Mouse (Mus musculus) gastrocnemius, postnatal 36 days (tissue): Measurements from ENCODE around the gene Slc16a2. TPM values are rescaled to one million over a fixed set of nuclear protein-coding genes. Genes with fewer than 3 reads are reported as not detected.

ENCODE experiments used
- DNase-seq, 2 experiments: peaks; one replicate each; pipeline ENCODE4 v3.0.0; 2022
- intact Hi-C: fragments of 180-260 bp; cut with DNase I; formaldehyde crosslinking; loops from one replicate; pipeline ENCODE4 v1.15.1; 2025
- total RNA-seq, 2 experiments: library from RNA; stranded (reverse); gene quantifications; 2 replicates each; pipeline ENCODE4 v1.2.3; 2021

Slc16a2 gene
- total RNA-seq, 2 experiments from 2014 or later, result 2.0 to 2.5 TPM

DNA sequence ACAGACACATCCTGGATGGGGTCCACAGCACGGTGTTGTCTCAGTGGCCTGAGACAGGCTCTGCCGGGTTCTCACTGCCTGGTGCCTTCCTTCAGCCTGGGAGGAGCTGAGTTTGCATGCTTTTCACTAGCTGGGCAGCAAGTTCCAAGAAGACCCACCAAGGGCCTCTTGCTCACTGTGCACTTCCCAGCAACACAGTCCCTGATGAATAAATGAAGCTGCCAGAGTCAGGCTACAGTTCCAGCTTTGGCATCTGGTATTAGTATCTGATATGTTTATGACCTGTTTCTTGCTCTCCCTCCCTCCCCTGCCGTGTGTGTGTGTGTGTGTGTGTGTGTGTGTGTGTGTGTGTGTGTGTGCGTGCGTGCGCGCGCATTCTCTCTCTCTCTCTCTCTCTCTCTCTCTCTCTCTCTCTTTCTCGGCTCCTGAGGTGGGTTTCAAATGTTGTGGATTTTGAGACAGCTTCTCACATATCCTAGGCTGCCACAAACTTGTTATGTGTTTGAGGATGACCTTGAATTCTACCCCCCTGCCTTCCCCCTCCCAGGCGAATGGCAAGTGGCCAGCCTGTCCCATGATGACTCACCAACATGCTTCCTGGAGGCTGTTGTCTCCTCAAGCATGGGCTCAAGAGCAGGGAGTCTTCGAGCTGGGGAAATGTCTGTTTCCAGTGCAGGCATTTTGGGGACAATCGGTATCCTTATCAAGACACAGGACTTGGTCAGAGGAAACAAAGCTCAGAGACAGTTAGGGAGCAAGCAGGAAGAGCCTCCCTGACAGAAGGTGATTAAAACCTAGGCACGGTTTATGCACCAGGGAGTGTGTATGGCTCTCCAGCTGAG, 80.3 kb downstream of the Slc16a2 start:
- intact Hi-C loops, result no loop called here
- peak; percentile 35 to 43 for DNase-seq

DNA sequence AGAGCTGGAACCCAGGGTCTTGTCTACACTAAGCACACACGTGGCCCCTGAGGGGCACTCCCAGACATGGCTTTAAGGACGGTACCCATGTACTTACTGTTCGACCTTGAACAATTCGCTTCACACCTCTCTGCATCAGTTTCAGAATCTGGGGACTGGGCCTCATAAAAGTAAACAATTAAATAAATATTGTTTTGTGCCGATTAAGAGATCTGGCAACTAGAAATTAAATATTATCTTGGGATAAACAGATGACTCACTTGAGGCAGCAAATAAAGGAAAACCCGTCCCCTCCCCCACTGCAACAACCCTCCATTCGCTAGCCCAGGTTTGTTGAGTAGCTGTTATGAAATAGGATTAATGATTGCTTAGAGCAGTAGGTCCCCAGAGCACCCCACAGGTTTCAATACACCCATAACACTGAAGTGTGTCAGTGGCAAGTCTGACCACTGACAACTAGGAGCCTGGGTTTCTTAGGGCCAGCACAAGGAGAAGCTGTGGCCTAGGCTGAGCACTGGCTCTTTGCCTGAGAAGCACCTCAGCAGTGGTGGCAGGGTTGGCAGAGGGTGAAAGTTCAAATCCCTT, 87.7 kb downstream of the Slc16a2 start:
- DNase-seq, result no peak
- intact Hi-C loops, result no loop called here

DNA sequence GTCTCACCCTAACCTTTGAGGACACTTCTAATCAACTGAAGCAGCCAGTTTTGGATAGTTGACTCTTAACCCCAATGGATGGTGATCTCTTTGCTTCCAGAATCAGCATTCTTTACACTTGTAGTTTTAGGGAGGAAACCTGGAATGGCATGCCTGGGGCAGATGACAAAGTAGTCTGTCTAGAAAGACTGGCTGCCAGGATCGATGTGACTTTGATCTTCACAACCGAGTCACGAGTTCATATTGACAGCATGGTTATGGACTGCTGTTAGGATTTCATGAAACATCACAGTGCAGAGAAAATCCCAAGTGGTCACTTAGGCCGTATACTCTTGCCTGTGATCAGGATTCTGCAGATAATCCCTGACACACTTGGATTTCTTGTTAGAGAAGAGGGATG, 88.7 kb downstream of the Slc16a2 start:
- intact Hi-C loops, result no loop called here
- DNase-seq, result no peak

DNA sequence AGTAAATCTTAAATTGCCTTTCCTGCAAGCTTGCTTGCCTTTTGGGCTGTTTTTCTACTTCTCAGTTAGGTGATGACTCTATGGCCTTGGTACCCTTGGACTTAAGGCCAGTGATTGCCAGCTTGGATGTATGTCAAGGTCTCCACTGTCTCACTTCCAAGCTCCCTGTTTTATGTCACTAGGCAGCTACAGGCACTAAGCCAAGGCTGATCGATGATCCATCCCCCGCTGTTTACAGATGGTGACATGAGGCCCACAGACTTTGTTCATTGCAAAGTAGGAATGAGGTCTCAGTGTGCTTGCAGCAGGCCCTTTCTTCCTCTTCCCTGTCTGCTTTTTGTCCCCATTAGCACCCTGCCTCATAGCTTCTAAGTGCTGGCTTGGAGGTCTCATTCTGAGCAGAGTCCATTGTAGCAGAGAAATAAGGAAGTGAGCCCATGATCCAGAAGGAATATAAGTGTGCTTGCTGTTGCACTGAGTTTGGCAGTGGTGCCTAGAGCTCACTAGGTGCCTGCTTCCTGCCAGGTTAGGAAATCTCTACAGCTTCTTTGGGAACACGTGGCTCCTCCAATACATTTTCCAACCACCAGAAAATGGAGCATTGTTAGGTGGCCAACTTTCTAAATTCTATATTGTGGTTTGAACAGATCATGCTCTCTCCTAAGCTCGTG, 89.6 kb downstream of the Slc16a2 start:
- intact Hi-C loops, result no loop called here
- DNase-seq, result no peak

DNA sequence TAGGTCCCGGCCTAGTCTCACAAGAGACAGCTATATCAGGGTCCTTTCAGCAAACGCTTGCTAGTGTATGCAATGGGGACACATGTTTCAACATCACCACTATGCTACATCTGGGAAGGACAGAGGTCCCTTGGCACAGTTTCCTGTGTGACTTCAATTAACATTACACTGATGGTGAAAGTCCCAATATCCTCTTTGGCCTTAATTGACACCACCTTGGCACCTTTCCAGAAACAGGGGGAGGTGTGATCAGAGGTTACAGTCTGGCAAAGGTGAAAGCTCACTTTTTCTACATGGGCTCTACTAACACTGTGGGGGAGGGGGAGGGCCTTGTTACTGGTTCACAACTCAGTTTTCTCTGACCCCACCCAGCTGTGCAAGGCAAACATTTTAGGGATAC, 99.3 kb downstream of the Slc16a2 start:
- intact Hi-C loops, result no loop called here
- no peak for DNase-seq

DNA sequence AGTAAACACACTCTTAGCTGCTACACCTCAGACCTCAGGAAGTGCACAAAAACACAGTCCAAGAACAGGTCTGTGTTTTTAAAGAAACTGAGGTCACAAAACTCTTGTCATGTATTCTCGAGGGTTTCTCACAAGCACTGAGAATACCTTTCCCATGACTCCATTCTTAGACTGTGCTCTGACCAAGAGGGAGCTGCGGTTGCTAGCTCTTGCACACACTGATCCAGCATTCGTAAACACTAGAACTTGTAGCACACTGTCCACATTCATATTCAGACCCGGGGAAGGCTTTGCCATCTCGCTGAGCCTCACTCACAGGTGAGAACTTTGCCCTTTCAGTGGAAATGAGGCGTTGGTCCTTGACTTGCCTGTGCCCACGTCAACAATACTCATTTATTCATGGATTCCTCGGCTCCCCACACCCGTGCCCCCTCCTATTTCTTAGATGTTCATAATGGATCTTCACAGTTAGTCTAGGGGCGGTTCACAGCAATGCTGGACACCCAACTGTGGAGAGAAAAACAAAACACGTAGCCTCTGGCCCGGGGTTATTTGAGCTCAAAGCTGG, 102.1 kb downstream of the Slc16a2 start:
- intact Hi-C loops, result no loop called here

DNA sequence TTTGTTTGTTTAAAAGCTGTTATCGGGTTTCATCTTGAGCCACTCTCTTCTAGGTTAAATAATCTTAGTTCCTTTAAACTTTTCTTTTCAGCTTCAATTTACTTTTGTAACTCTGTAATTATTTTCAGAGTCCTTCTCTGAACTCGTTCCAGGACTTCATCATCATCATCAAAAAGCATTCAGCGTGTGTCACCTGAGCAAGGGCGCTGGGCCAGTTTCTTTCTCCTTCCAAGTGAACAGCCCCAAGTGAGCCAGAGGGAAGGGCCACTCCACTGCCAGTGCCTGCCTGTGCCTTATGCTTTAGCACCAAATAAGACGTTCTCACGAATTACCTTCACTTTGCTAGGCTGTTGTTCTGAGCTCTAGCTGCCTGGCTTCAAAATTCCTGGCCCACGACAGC, 108.9 kb downstream of the Slc16a2 start:
- intact Hi-C loops, result no loop called here

More for the DNA sequence above, 102.1 kb downstream of the Slc16a2 start:
- no peak for DNase-seq

DNA sequence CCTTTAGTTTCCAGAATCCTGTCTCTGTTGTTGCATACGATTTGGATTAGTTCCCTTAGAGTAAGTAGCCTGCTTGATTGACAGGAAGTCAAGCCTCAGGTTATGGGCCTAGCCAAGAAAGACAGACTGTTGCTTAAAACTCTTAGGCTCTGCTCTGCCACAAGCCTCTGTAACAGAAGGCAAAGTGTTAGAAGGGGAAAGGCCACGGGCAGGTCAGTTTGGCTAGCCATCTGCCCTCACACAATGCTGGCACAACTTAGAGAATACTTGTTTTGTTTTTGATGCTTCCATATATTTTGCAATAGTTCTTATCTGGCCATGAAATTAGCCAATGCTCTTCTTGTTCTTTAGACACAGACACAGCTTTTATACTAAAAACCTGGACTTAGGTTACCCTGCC, 112.1 kb downstream of the Slc16a2 start:
- intact Hi-C loops, result loop anchor here (10.0 kb wide), 1 partner anchor 205 kb away; no protein-coding TSS in a partner anchor
- DNase-seq, result no peak

More for the DNA sequence above, 108.9 kb downstream of the Slc16a2 start:
- DNase-seq, result no peak

DNA sequence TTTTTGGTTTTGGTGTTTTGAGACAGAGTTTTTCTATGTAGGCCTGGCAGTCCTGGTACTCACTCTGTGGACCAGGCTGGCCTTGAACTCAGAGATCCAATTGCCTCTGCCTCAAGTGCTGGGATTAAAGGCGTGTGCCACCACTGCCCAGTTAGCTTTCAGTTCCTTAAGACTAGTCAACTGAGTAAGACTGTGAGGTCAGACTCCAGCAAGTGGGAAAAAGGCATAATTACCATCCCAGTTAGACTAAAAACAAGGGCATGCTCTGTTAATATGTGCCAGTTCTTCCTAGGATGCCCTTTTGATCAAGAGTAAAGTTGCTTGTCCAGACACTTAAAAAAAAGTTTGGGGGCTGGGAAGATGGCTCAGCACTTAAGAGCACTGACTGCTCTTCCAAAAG, 113.2 kb downstream of the Slc16a2 start:
- DNase-seq, result no peak
- intact Hi-C loops, result loop anchor here (10.0 kb wide), 1 partner anchor 206 kb away; no protein-coding TSS in a partner anchor

DNA sequence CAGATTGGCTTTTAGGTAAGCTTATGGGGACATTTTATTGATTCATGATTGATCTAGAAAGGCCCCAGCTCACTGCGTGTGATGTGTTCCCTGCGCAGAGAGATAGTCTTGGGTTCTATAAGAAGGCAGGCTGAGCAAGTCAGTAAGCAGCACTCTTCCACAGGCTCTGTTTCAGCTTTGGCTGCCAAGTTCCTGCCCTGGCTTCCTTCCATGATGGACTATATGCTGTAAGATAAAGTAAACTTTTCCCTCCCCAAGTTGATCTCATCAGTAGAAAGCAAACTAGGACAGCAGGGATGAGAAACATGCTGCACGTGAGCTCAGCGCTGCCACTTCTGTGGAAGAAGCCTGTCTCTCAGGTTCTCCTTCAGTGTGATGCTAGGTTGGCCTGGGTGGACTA, 117.2 kb downstream of the Slc16a2 start:
- intact Hi-C loops, result loop anchor here (10.0 kb wide), 1 partner anchor 210 kb away; no protein-coding TSS in a partner anchor
- no peak for DNase-seq

DNA sequence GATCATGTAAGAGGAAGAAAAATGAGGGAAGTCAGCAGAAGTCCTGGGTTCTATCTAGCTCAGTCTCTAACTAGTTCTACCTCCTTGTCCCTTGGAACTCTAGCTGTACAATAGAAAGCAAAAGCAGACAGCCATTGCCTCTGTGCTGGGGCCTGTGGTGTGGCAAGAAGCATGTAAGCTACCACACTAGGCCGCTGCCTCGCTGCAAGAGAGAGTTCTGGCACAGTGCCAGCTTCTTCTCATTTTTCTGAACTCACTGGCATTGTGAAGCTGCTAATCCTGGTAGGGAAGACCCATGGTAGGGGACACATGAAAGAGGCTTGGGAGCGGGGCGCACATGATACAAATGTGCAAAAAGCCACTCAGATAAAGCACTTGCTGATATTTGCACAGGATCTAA, 117.8 kb downstream of the Slc16a2 start:
- intact Hi-C loops, result loop anchor here (10.0 kb wide), 1 partner anchor 211 kb away; no protein-coding TSS in a partner anchor
- DNase-seq, result no peak

DNA sequence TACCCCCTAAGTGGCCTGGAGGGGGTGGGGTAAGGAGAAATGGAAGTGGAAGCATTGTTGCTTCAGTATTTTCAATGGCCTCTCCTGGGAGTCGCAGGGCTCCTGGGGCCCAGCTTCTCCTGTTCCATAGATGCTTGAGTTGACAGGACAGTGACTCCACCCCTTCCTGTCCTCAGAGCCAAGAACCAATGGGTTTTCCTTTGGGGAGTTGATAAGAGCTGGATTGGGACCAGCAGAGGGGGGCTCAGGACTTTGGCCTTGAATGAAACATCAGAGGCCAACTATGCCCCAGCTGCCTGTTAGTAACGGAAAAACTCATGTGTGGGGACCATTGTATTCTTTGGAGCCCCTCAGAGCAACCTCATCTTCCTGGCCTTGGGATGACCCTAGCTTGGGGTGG, 124.0 kb downstream of the Slc16a2 start:
- DNase-seq, result no peak
- intact Hi-C loops, result loop anchor here (5.0 kb wide), 1 partner anchor 150 kb away; no protein-coding TSS in a partner anchor

DNA sequence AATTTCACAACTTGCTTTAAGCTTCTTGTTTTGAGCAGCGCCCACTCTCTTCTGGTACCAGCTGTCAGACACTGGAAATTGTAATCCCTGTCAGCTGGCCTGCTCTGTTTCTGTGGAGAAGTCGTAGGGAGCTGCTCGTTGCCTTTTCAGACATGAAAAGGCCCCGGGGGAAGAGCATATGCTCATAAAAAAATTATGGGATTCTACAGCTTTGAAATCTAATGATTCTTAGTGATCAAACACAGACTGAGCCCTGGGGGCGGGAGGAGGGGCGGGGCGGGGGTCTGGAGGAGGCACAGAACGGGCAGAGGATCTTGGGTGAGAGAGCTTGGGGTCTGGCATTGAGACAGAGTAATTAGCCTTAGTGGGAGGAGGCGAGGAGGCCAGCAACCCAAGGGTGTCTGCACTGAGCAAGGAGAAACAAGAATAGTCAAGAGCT, 125.7 kb downstream of the Slc16a2 start:
- intact Hi-C loops, result loop anchor here (5.0 kb wide), 1 partner anchor 151 kb away; no protein-coding TSS in a partner anchor
- no peak for DNase-seq

DNA sequence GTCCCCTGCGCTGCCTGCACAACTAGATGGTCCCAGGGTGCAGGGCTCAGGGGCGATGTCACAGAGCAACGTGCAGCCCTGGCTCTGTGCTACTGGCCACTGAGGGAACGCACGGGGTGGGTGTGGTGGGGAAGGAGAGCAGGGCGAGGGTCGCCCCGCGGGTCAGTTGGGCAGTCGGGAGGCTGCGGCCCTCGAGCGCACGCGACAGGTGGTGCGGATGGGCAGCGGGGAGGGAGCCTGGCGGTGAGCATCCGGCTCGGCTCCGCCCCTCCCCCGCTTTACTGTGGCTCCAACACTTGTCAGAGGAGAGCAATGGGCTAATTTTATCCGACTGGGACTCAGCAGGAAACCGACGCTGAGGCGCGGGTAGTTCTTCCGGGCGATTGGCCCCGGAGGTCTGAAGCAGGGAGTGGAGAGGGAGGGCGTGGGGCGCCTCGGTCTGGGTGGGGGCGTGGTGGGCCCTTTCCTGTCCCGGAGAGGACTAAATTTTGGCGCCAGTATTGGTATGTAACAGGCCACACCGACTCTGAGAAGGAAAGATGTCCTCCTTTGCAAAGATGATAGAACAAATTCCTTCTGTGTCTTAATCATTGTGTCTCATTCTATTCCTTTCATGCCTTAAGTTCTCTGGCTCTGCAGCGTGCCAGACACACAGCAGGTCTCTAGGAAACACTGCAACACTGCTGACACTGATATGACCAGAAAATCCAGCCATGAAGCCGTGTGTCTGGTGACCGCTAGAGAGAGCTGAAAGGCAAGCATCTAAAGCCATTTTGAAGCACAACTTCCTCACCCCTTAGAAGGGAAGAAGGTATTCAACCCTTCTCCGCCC, 126.4 kb downstream of the Slc16a2 start:
- peak; percentile 43 to 44 for DNase-seq
- intact Hi-C loops, result loop anchor here (5.0 kb wide), 1 partner anchor 152 kb away; no protein-coding TSS in a partner anchor

DNA sequence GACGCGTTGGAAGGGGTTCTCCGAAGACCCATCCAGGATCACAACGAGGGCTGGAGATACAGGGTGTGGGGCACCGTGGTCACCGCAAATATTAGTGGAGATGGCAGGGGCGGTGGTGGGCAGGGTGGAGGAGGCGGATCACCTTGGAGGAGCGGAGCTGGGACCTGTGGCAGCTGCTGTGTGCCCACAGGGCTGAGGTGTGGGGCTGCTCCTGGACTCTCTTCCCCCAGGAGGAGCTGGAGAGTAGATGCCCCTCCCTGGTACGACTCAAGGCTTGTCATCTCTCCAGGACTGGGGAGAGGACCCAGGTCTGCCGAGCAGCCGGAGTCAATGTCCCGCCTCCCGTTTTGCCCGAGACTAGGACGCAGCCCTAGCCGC, 127.0 kb downstream of the Slc16a2 start:
- intact Hi-C loops, result loop anchor here (5.0 kb wide), 1 partner anchor 153 kb away; no protein-coding TSS in a partner anchor
- DNase-seq, result no peak

DNA sequence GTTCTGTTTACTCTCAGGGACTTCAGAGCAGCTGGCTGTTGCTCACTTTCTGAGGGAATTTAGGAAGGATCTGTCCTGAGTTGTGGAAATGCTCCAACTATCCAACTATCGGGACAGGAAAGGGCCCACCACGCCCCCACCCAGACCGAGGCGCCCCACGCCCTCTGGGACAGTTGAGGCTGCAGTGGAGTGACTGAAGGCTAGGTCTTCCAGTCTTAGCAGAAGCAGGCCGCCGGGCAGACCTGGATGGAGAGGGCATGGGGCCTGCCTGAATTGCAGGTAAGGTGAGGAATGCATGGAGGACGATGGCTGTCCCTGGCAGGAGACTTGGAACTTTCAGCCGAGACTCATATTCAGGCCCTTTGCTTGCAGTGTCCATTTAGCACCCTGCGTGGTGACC, 127.4 kb downstream of the Slc16a2 start:
- intact Hi-C loops, result no loop called here
- DNase-seq, result no peak

DNA sequence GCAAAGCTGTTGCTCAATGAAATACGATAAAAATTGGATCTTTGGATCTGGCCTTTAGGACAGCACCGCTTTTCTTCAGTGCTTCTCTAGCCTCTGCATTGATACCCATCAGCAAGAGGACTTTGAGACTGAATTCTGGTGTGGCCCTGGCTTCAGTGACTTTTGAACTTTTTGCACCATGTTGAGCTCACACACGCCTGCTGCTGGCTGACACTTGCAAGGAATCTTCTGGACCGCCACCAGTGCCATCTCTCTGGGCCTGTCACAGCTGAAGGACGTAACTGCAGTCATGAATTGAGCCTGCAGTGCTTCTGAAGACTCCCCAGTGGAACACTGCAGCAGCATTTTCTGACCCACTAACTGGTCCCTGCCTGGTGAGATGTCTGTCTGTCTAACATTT, 128.9 kb downstream of the Slc16a2 start:
- DNase-seq, result no peak
- intact Hi-C loops, result no loop called here

DNA sequence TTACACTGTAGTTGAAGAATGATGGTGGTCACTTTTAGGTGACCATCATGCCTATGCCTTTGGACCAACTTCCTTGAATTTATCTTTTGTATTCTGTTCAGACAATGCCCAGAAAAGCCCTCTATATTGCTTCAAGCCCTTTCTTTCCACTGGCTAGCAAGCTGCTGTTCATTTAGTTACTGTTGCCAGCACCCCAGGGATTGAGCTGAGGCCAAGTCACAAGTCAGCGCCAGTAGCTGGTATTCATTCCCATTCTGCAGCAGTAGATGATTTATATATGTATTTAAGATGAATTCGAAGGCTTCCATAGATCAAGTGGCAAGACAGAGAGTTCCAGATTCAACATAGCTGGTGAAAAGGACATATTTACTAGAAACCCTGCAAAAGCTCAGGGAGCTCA, 133.2 kb downstream of the Slc16a2 start:
- DNase-seq, result no peak
- intact Hi-C loops, result no loop called here

DNA sequence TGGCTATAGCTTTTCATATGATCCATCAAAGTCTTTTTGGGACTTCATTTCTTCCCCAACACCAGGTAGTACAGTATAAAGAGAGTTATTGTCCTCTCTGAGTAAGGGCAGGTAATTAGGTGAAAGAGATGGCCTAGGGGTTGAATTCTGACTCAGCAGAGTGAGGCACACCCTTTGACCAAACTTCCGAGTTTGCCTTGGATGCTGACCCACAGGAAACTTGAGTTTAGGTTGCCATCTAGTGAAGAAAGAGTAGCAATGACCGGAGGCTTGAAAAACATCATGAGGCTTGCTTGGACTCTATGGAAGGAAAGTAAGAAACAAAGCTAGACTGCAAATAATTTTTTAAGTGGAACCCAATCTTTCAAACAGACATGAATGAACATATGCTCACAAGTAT, 147.1 kb downstream of the Slc16a2 start:
- no peak for DNase-seq
- intact Hi-C loops, result no loop called here

DNA sequence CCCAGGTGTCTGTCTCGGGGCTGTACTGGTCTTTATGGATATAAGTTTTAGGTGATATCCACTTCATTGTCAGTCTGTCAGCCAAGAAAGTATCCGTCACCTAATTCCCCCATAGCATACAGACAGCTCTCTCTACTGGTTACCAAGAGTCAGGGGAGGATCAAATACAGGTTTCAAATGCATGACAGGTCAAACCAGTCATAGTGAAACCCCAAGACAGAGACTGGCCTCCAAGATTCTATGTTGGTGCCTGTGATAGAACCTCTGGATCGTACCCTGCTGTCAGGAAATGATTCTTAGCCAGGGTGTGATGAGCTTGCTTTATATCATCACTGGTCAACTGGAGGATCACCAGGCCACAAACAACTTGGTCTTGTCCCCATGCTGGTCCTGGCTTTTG, 148.0 kb downstream of the Slc16a2 start:
- intact Hi-C loops, result no loop called here
- no peak for DNase-seq
